Mouse (Mus musculus) G1E (cell line): ENCODE data around the gene Sumo1.

ENCODE experiments used
- CTCF ChIP-seq: IDR thresholded peaks from 2 replicates; pipeline ENCODE4 v1.5.1; 2012; ENCODE audit warnings: low read depth, low read length, inconsistent platforms, mixed read lengths
- GATA1 ChIP-seq: IDR thresholded peaks from 2 replicates; pipeline ENCODE4 v1.6.1; 2012; ENCODE audit warnings: borderline replicate concordance, low read length, inconsistent platforms, mixed read lengths

DNA sequence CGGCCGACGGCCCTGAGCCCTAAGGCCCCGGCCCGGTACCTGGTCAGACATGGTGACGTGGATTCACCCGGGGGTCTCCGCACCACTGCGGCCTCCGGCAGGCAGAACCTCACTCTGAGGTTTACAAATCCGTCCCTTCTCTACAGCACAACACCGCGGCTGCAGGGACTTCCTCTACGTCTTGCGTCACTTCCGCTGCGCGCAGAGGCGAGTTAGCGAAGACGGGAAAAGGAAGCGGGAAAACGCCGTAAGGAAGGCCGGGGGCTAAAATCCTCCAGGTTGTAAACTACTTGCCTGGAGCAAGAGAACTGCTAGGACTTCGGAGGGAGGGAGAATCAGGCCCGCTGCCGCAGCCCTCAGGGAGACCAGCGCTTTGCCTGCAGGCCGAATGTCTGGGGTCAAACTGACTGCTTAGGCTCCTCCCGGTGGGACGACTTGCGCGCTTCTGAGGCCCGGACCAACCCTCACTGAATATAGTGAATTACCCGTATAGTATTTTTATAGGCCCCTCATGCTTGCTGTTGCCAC is at the start of gene Sumo1:
- TF ChIP-seq CTCF (no peak), GATA1 (no peak)
